Mouse (Mus musculus): ENCODE data around the gene Slc6a9. TPM values are rescaled to one million over a fixed set of nuclear protein-coding genes. Genes with fewer than 3 reads are reported as not detected.

The Slc6a9 gene
- polyA plus RNA-seq, 1 experiment from 2014 or later = 5.5 TPM

GRCm38 (mm10) chr4:117873615-117874014 is 39.3 kb downstream of the Slc6a9 start:
- Histone ChIP-seq H3K27ac (replicated peaks; ENCODE audit: low read depth, low read length) (no peak overlapping the region), H3K4me1 (ENCODE audit: control insufficient read depth, insufficient read depth, low read length) (peaks cover 8% of the 10 kb centered on the region; the same call in 1 of the 2 replicates), H3K4me3 (ENCODE audit: low read depth, low read length) (no peak overlapping the region), H3K4me2 (ENCODE audit: low read depth, low read length) (no peak overlapping the region), H3K36me3 (ENCODE audit: control insufficient read depth, insufficient read depth, low read length) (peaks cover 47% of the 10 kb centered on the region), H3K27me3 (replicated peaks; ENCODE audit: control insufficient read depth, insufficient read depth, low read length) (no peaks in the 10 kb centered on the region), H3K9me3 (ENCODE audit: control insufficient read depth, low read length) (no peaks in the 10 kb centered on the region), H3K9ac (ENCODE audit: low read depth, low read length) (no peak overlapping the region)
- no peak for ATAC-seq (ENCODE audit: low read depth)
- DNase-seq (ENCODE audit: low spot score) = no peak
- WGBS = 90% methylated on average over 9 of the region's 9 CpGs

- Histone ChIP-seq H3K4me3 (ENCODE audit: low read depth, low read length) (no peak overlapping the region), H3K4me2 (ENCODE audit: low read depth, low read length) (no peak overlapping the region), H3K36me3 (ENCODE audit: control insufficient read depth, insufficient read depth, low read length) (peaks cover 66% of the 10 kb centered on the region), H3K9me3 (ENCODE audit: control insufficient read depth, low read length) (no peaks in the 10 kb centered on the region), H3K4me1 (ENCODE audit: control insufficient read depth, insufficient read depth, low read length) (no peaks in the 10 kb centered on the region), H3K27me3 (replicated peaks; ENCODE audit: control insufficient read depth, insufficient read depth, low read length) (no peaks in the 10 kb centered on the region), H3K9ac (ENCODE audit: low read depth, low read length) (no peak overlapping the region), H3K27ac (replicated peaks; ENCODE audit: low read depth, low read length) (no peak overlapping the region)
- DNase-seq (ENCODE audit: low spot score) = no peak
- 75% methylated on average over 9 of the region's 10 CpGs for WGBS
- ATAC-seq (ENCODE audit: low read depth) = no peak
Measured at GRCm38 (mm10) chr4:117878301-117878700, 44.0 kb downstream of the Slc6a9 start.

GRCm38 (mm10) chr4:117878703-117879102 is 44.4 kb downstream of the Slc6a9 start:
- Histone ChIP-seq H3K9ac (ENCODE audit: low read depth, low read length) (no peak overlapping the region), H3K4me3 (ENCODE audit: low read depth, low read length) (no peak overlapping the region), H3K4me1 (ENCODE audit: control insufficient read depth, insufficient read depth, low read length) (peaks cover 2% of the 10 kb centered on the region; the same call in 1 of the 2 replicates), H3K4me2 (ENCODE audit: low read depth, low read length) (no peak overlapping the region), H3K36me3 (ENCODE audit: control insufficient read depth, insufficient read depth, low read length) (peaks cover 62% of the 10 kb centered on the region), H3K9me3 (ENCODE audit: control insufficient read depth, low read length) (no peaks in the 10 kb centered on the region), H3K27me3 (replicated peaks; ENCODE audit: control insufficient read depth, insufficient read depth, low read length) (no peaks in the 10 kb centered on the region), H3K27ac (replicated peaks; ENCODE audit: low read depth, low read length) (no peak overlapping the region)
- ATAC-seq (ENCODE audit: low read depth) (no peak), DNase-seq (ENCODE audit: low spot score) (no peak)
- 76% methylated on average over 5 of the region's 5 CpGs for WGBS

- peak within 1 kb of the TSS; percentile 88 for H3K9ac ChIP-seq (ENCODE audit: low read depth, low read length)
- H3K9me3 ChIP-seq (ENCODE audit: control insufficient read depth, low read length) = no peaks in the 10 kb centered on the region
- H3K4me2 ChIP-seq (ENCODE audit: low read depth, low read length) = peak within 1 kb of the TSS; percentile 82
- H3K27ac ChIP-seq (replicated peaks; ENCODE audit: low read depth, low read length) = peak within 1 kb of the TSS; percentile 78
- ATAC-seq (ENCODE audit: low read depth) (peak; percentile 66), DNase-seq (ENCODE audit: low spot score) (peak; percentile 76)
- H3K36me3 ChIP-seq (ENCODE audit: control insufficient read depth, insufficient read depth, low read length) = peaks cover 36% of the 10 kb centered on the region
- H3K27me3 ChIP-seq (replicated peaks; ENCODE audit: control insufficient read depth, insufficient read depth, low read length) = no peaks in the 10 kb centered on the region
- 2% methylated on average over 18 of the region's 103 CpGs for WGBS
- H3K4me3 ChIP-seq (ENCODE audit: low read depth, low read length) = peak within 1 kb of the TSS; percentile 79
- peaks cover 15% of the 10 kb centered on the region; the same call in 1 of the 2 replicates for H3K4me1 ChIP-seq (ENCODE audit: control insufficient read depth, insufficient read depth, low read length)
Measured at GRCm38 (mm10) chr4:117882701-117883691, 48.7 kb downstream of the Slc6a9 start, which contains the start of gene B4galt2. Gene B4galt2, minus strand, starts transcription at chr4:117883487.

GRCm38 (mm10) chr4:117884146-117884545 is 49.8 kb downstream of the Slc6a9 start:
- WGBS = 100% methylated on average over 1 of the region's 1 CpGs
- no peaks in the 10 kb centered on the region for H3K9me3 ChIP-seq (ENCODE audit: control insufficient read depth, low read length)
- peak overlapping the region; percentile 82 for H3K4me2 ChIP-seq (ENCODE audit: low read depth, low read length)
- H3K27ac ChIP-seq (replicated peaks; ENCODE audit: low read depth, low read length) = no peak overlapping the region
- H3K4me1 ChIP-seq (ENCODE audit: control insufficient read depth, insufficient read depth, low read length) = peaks cover 15% of the 10 kb centered on the region; the same call in 1 of the 2 replicates
- no peaks in the 10 kb centered on the region for H3K27me3 ChIP-seq (replicated peaks; ENCODE audit: control insufficient read depth, insufficient read depth, low read length)
- no peak for DNase-seq (ENCODE audit: low spot score)
- no peak for ATAC-seq (ENCODE audit: low read depth)
- H3K9ac ChIP-seq (ENCODE audit: low read depth, low read length) = peak overlapping the region; percentile 88
- H3K36me3 ChIP-seq (ENCODE audit: control insufficient read depth, insufficient read depth, low read length) = peaks cover 35% of the 10 kb centered on the region
- peak overlapping the region; percentile 79 for H3K4me3 ChIP-seq (ENCODE audit: low read depth, low read length)

GRCm38 (mm10) chr4:117885093-117885492 is 50.8 kb downstream of the Slc6a9 start:
- 94% methylated on average over 10 of the region's 10 CpGs for WGBS
- Histone ChIP-seq H3K9ac (ENCODE audit: low read depth, low read length) (no peak overlapping the region), H3K27me3 (replicated peaks; ENCODE audit: control insufficient read depth, insufficient read depth, low read length) (no peaks in the 10 kb centered on the region), H3K4me3 (ENCODE audit: low read depth, low read length) (no peak overlapping the region), H3K4me1 (ENCODE audit: control insufficient read depth, insufficient read depth, low read length) (peaks cover 15% of the 10 kb centered on the region; the same call in 1 of the 2 replicates), H3K27ac (replicated peaks; ENCODE audit: low read depth, low read length) (no peak overlapping the region), H3K36me3 (ENCODE audit: control insufficient read depth, insufficient read depth, low read length) (peaks cover 30% of the 10 kb centered on the region), H3K4me2 (ENCODE audit: low read depth, low read length) (no peak overlapping the region), H3K9me3 (ENCODE audit: control insufficient read depth, low read length) (no peaks in the 10 kb centered on the region)
- ATAC-seq (ENCODE audit: low read depth) = no peak
- DNase-seq (ENCODE audit: low spot score) = no peak

- peaks cover 17% of the 10 kb centered on the region; the same call in 1 of the 2 replicates for H3K4me1 ChIP-seq (ENCODE audit: control insufficient read depth, insufficient read depth, low read length)
- ATAC-seq (ENCODE audit: low read depth) = no peak
- H3K4me3 ChIP-seq (ENCODE audit: low read depth, low read length) = peak overlapping the region; percentile 95
- no peak for DNase-seq (ENCODE audit: low spot score)
- H3K9ac ChIP-seq (ENCODE audit: low read depth, low read length) = peak overlapping the region; percentile 83
- H3K4me2 ChIP-seq (ENCODE audit: low read depth, low read length) = peak overlapping the region; percentile 96
- H3K27ac ChIP-seq (replicated peaks; ENCODE audit: low read depth, low read length) = no peak overlapping the region
- H3K36me3 ChIP-seq (ENCODE audit: control insufficient read depth, insufficient read depth, low read length) = peaks cover 21% of the 10 kb centered on the region
- no peaks in the 10 kb centered on the region for H3K9me3 ChIP-seq (ENCODE audit: control insufficient read depth, low read length)
- WGBS = 79% methylated on average over 9 of the region's 9 CpGs
- H3K27me3 ChIP-seq (replicated peaks; ENCODE audit: control insufficient read depth, insufficient read depth, low read length) = no peaks in the 10 kb centered on the region
Measured at GRCm38 (mm10) chr4:117885994-117886393, 51.7 kb downstream of the Slc6a9 start.

GRCm38 (mm10) chr4:117886644-117887043 is 52.3 kb downstream of the Slc6a9 start:
- H3K4me1 ChIP-seq (ENCODE audit: control insufficient read depth, insufficient read depth, low read length) = peaks cover 20% of the 10 kb centered on the region; the same call in 1 of the 2 replicates
- no peaks in the 10 kb centered on the region for H3K27me3 ChIP-seq (replicated peaks; ENCODE audit: control insufficient read depth, insufficient read depth, low read length)
- 2% methylated on average over 16 of the region's 24 CpGs for WGBS
- H3K9me3 ChIP-seq (ENCODE audit: control insufficient read depth, low read length) = no peaks in the 10 kb centered on the region
- peak overlapping the region; percentile 96 for H3K4me2 ChIP-seq (ENCODE audit: low read depth, low read length)
- peak overlapping the region; percentile 83 for H3K9ac ChIP-seq (ENCODE audit: low read depth, low read length)
- H3K4me3 ChIP-seq (ENCODE audit: low read depth, low read length) = peak overlapping the region; percentile 95
- ATAC-seq (ENCODE audit: low read depth) = no peak
- DNase-seq (ENCODE audit: low spot score) = no peak
- H3K36me3 ChIP-seq (ENCODE audit: control insufficient read depth, insufficient read depth, low read length) = peaks cover 17% of the 10 kb centered on the region
- no peak overlapping the region for H3K27ac ChIP-seq (replicated peaks; ENCODE audit: low read depth, low read length)

All from embryonic facial prominence, embryonic 14.5 days (tissue).